Mouse (Mus musculus) neural tube, embryonic 15.5 days (tissue): Measurements from ENCODE around the gene Tyk2. TPM values are rescaled to one million over a fixed set of nuclear protein-coding genes. Genes with fewer than 3 reads are reported as not detected.

Source experiments
- ATAC-seq: fragments of 200-750 bp; cut with Nextera tagmentation; 2 replicates; pipeline ENCODE4 v1.8.0; 2017; ENCODE audit warnings: mild to moderate bottlenecking, moderate TSS enrichment, moderate library complexity; ENCODE audit not compliant: low FRiP score
- H3K27ac ChIP-seq: fragments of 300-500 bp; sonication (generic); replicated peaks from 2 replicates; pipeline ENCODE4 v1.5.1; 2015; ENCODE audit warnings: mild to moderate bottlenecking, inconsistent platforms
- H3K27me3 ChIP-seq: fragments of 300-500 bp; sonication (generic); replicated peaks from 2 replicates; pipeline ENCODE4 v1.6.1; 2015; ENCODE audit warnings: inconsistent platforms
- H3K36me3 ChIP-seq: fragments of 300-500 bp; sonication (generic); 2 replicates; pipeline ENCODE4 v1.6.1; 2015; ENCODE audit warnings: inconsistent platforms
- H3K4me1 ChIP-seq: fragments of 300-500 bp; sonication (generic); 2 replicates; pipeline ENCODE4 v1.6.1; 2015; ENCODE audit warnings: inconsistent platforms
- H3K4me2 ChIP-seq: fragments of 300-500 bp; sonication (generic); 2 replicates; pipeline ENCODE4 v1.6.1; 2015; ENCODE audit warnings: inconsistent platforms, mild to moderate bottlenecking, moderate library complexity
- H3K4me3 ChIP-seq: fragments of 300-500 bp; sonication (generic); replicated peaks from 2 replicates; pipeline ENCODE4 v1.5.1; 2015; ENCODE audit warnings: mild to moderate bottlenecking, inconsistent platforms
- H3K9ac ChIP-seq: fragments of 300-500 bp; sonication (generic); replicated peaks from 2 replicates; pipeline ENCODE4 v1.6.1; 2015; ENCODE audit warnings: mild to moderate bottlenecking, inconsistent platforms
- H3K9me3 ChIP-seq: fragments of 300-500 bp; sonication (generic); replicated peaks from 2 replicates; pipeline ENCODE4 v1.6.1; 2016; ENCODE audit warnings: inconsistent platforms
- WGBS: fragments of 180-500 bp; shearing (Covaris S2); methylation state at CpG from one replicate; pipeline ENCODE4 v1.1.7; 2015; ENCODE audit warnings: mixed read lengths; 5-methylcytosine and 5-hydroxymethylcytosine counted together
- polyA plus RNA-seq: library from polyadenylated mRNA; unstranded; fragments of >200 nt; fragmentation: Nextera tagmentation; extraction: Ambion mirVana; gene quantifications from 2 replicates; pipeline ENCODE4 v1.2.1, GENCODE M21; 2015

Tyk2 gene
- polyA plus RNA-seq, 1 experiment from 2014 or later = 9.9 TPM

GRCm38 (mm10) chr9:21104814-21105213 is 26.2 kb downstream of the Tyk2 start:
- H3K4me2 ChIP-seq = no peak overlapping the region
- H3K4me1 ChIP-seq = no peaks in the 10 kb centered on the region; the same call in 1 of the 2 replicates
- H3K9me3 ChIP-seq = no peaks in the 10 kb centered on the region
- H3K9ac ChIP-seq = no peak overlapping the region
- WGBS = 88% methylated on average over 6 of the region's 6 CpGs
- ATAC-seq = no peak
- H3K36me3 ChIP-seq = peaks cover 12% of the 10 kb centered on the region
- H3K27me3 ChIP-seq = no peaks in the 10 kb centered on the region
- H3K4me3 ChIP-seq = no peak overlapping the region
- no peak overlapping the region for H3K27ac ChIP-seq

GRCm38 (mm10) chr9:21102076-21102475 is 29.0 kb downstream of the Tyk2 start:
- no peak overlapping the region for H3K4me3 ChIP-seq

GRCm38 (mm10) chr9:21100447-21101161 is 30.4 kb downstream of the Tyk2 start:
- WGBS = 49% methylated on average over 15 of the region's 15 CpGs

More at GRCm38 (mm10) chr9:21102076-21102475, 29.0 kb downstream of the Tyk2 start:
- Histone ChIP-seq H3K4me1 (no peaks in the 10 kb centered on the region; the same call in 1 of the 2 replicates), H3K9me3 (no peaks in the 10 kb centered on the region), H3K36me3 (no peaks in the 10 kb centered on the region), H3K9ac (no peak overlapping the region), H3K4me2 (no peak overlapping the region), H3K27ac (no peak overlapping the region), H3K27me3 (no peaks in the 10 kb centered on the region)
- WGBS = 89% methylated on average over 2 of the region's 2 CpGs
- no peak for ATAC-seq

GRCm38 (mm10) chr9:21097793-21098192 is 33.2 kb downstream of the Tyk2 start:
- ATAC-seq = no peak
- Histone ChIP-seq H3K4me1 (peaks cover 1% of the 10 kb centered on the region; the same call in 1 of the 2 replicates), H3K27ac (no peak overlapping the region), H3K27me3 (no peaks in the 10 kb centered on the region), H3K4me3 (no peak overlapping the region), H3K9ac (no peak overlapping the region), H3K4me2 (no peak overlapping the region), H3K36me3 (no peaks in the 10 kb centered on the region), H3K9me3 (no peaks in the 10 kb centered on the region)
- 86% methylated on average over 8 of the region's 8 CpGs for WGBS

More at GRCm38 (mm10) chr9:21100447-21101161, 30.4 kb downstream of the Tyk2 start:
- H3K4me1 ChIP-seq = no peaks in the 10 kb centered on the region; the same call in 1 of the 2 replicates
- no peak overlapping the region for H3K4me3 ChIP-seq
- no peaks in the 10 kb centered on the region for H3K36me3 ChIP-seq
- no peaks in the 10 kb centered on the region for H3K27me3 ChIP-seq
- H3K27ac ChIP-seq = no peak overlapping the region
- ATAC-seq = no peak
- no peak overlapping the region for H3K9ac ChIP-seq
- H3K4me2 ChIP-seq = no peak overlapping the region
- H3K9me3 ChIP-seq = no peaks in the 10 kb centered on the region

- Histone ChIP-seq H3K27me3 (no peaks in the 10 kb centered on the region), H3K4me1 (peaks cover 10% of the 10 kb centered on the region), H3K9me3 (no peaks in the 10 kb centered on the region), H3K36me3 (no peaks in the 10 kb centered on the region), H3K4me3 (no peak overlapping the region), H3K9ac (no peak overlapping the region), H3K27ac (no peak overlapping the region), H3K4me2 (no peak overlapping the region)
- WGBS = 85% methylated on average over 4 of the region's 4 CpGs
- ATAC-seq = no peak
Observed at GRCm38 (mm10) chr9:21095958-21096357, 35.1 kb downstream of the Tyk2 start.

GRCm38 (mm10) chr9:21093423-21093822 is 37.6 kb downstream of the Tyk2 start:
- Histone ChIP-seq H3K9ac (no peak overlapping the region), H3K27me3 (no peaks in the 10 kb centered on the region), H3K4me2 (no peak overlapping the region), H3K4me3 (no peak overlapping the region), H3K9me3 (no peaks in the 10 kb centered on the region), H3K27ac (no peak overlapping the region), H3K36me3 (peaks cover 17% of the 10 kb centered on the region), H3K4me1 (peaks cover 36% of the 10 kb centered on the region)
- no peak for ATAC-seq
- WGBS = 96% methylated on average over 9 of the region's 9 CpGs

GRCm38 (mm10) chr9:21091707-21092320 is 39.2 kb downstream of the Tyk2 start, which contains the start of the genes Gm38431 and Raver1:
TSS of gene Gm38431 (minus strand) at chr9:21091997.
TSS of gene Raver1 (minus strand) at chr9:21092008.
- under 1% methylated on average over 54 of the region's 54 CpGs for WGBS
- ATAC-seq = peak; percentile 100

GRCm38 (mm10) chr9:21090972-21091706 is 39.9 kb downstream of the Tyk2 start:
- peak overlapping the region; percentile 68 for H3K4me3 ChIP-seq
- peak overlapping the region; percentile 74 for H3K9ac ChIP-seq
- no peaks in the 10 kb centered on the region for H3K9me3 ChIP-seq
- H3K36me3 ChIP-seq = peaks cover 40% of the 10 kb centered on the region
- H3K4me2 ChIP-seq = peak overlapping the region; percentile 84
- 3% methylated on average over 24 of the region's 24 CpGs for WGBS
- ATAC-seq = peak; percentile 32; the same call in 1 of the 2 replicates
- peak overlapping the region; percentile 95 for H3K27ac ChIP-seq
- peaks cover 42% of the 10 kb centered on the region for H3K4me1 ChIP-seq
- H3K27me3 ChIP-seq = no peaks in the 10 kb centered on the region

More at GRCm38 (mm10) chr9:21091707-21092320, 39.2 kb downstream of the Tyk2 start, which contains the start of the genes Gm38431 and Raver1:
- H3K4me3 ChIP-seq = peak within 1 kb of the TSS; percentile 68
- H3K4me1 ChIP-seq = peaks cover 42% of the 10 kb centered on the region
- no peaks in the 10 kb centered on the region for H3K27me3 ChIP-seq
- H3K9ac ChIP-seq = peak within 1 kb of the TSS; percentile 74
- H3K27ac ChIP-seq = peak within 1 kb of the TSS; percentile 95
- H3K4me2 ChIP-seq = peak within 1 kb of the TSS; percentile 84
- H3K9me3 ChIP-seq = no peaks in the 10 kb centered on the region
- peaks cover 33% of the 10 kb centered on the region for H3K36me3 ChIP-seq

GRCm38 (mm10) chr9:21090537-21090936 is 40.5 kb downstream of the Tyk2 start:
- no peaks in the 10 kb centered on the region for H3K27me3 ChIP-seq
- 86% methylated on average over 1 of the region's 1 CpGs for WGBS
- peaks cover 46% of the 10 kb centered on the region for H3K36me3 ChIP-seq
- H3K27ac ChIP-seq = peak overlapping the region; percentile 95; the same call in 1 of the 2 replicates
- no peaks in the 10 kb centered on the region for H3K9me3 ChIP-seq
- peak overlapping the region; percentile 84 for H3K4me2 ChIP-seq
- H3K4me3 ChIP-seq = peak overlapping the region; percentile 68
- H3K4me1 ChIP-seq = peaks cover 42% of the 10 kb centered on the region
- ATAC-seq = no peak
- peak overlapping the region; percentile 74 for H3K9ac ChIP-seq

GRCm38 (mm10) chr9:21083324-21083723 is 47.7 kb downstream of the Tyk2 start:
- Histone ChIP-seq H3K9me3 (no peaks in the 10 kb centered on the region), H3K27ac (no peak overlapping the region), H3K27me3 (no peaks in the 10 kb centered on the region), H3K4me2 (no peak overlapping the region), H3K4me3 (no peak overlapping the region), H3K36me3 (peaks cover 95% of the 10 kb centered on the region), H3K4me1 (peaks cover 5% of the 10 kb centered on the region; the same call in 1 of the 2 replicates), H3K9ac (no peak overlapping the region)
- ATAC-seq = no peak
- 91% methylated on average over 3 of the region's 3 CpGs for WGBS

- no peaks in the 10 kb centered on the region for H3K4me1 ChIP-seq
- no peaks in the 10 kb centered on the region for H3K27me3 ChIP-seq
- no peak overlapping the region for H3K4me3 ChIP-seq
- no peaks in the 10 kb centered on the region for H3K9me3 ChIP-seq
- no peak overlapping the region for H3K9ac ChIP-seq
- no peak overlapping the region for H3K4me2 ChIP-seq
- no peak for ATAC-seq
- peaks cover 94% of the 10 kb centered on the region for H3K36me3 ChIP-seq
- WGBS = 87% methylated on average over 9 of the region's 9 CpGs
- no peak overlapping the region for H3K27ac ChIP-seq
Observed at GRCm38 (mm10) chr9:21081127-21081526, 49.9 kb downstream of the Tyk2 start.
